Mouse (Mus musculus): ENCODE data around the gene Mettl2.

- TF ChIP-seq CTCF (IDR thresholded peaks at IDR 0.05; ENCODE audit: insufficient read depth, low read length): no peak
- TF ChIP-seq POLR2A (IDR thresholded peaks at IDR 0.05; ENCODE audit: borderline replicate concordance, extremely low read depth, low read depth, low read length): no peak
Observed at GRCm38 (mm10) chr11:105182461-105182855, 56.2 kb downstream of the Mettl2 start.

Measured in lung, adult 2 months (tissue).